Mouse (Mus musculus): ENCODE results near the gene Kcnq1. TPM values are rescaled to one million over a fixed set of nuclear protein-coding genes. Genes with fewer than 3 reads are reported as not detected.

Gene Kcnq1
- polyA plus RNA-seq, 1 experiment from 2014 or later, result 0.05 TPM

GRCm38 (mm10) chr7:143123876-143124669, 17.9 kb downstream of the Kcnq1 start:
- ChIA-PET POLR2A (no interaction called here), CTCF (no interaction called here)
- no peaks in the 10 kb centered on the region for H3K27me3 ChIP-seq
- in situ Hi-C loops (cut with MboI; ENCODE audit: low pct_unique_long_range_greater_than_20kb), result no loop called here
- no peak for TF ChIP-seq CTCF (IDR thresholded peaks at IDR 0.05)
- ATAC-seq (no peak), DNase-seq (ENCODE audit: low read depth, low spot score) (no peak)

- CTCF ChIA-PET, result no interaction called here
- POLR2A ChIA-PET, result no interaction called here
- TF ChIP-seq CTCF (IDR thresholded peaks at IDR 0.05), result no peak
- ATAC-seq (no peak), DNase-seq (ENCODE audit: low read depth, low spot score) (no peak)
- H3K27me3 ChIP-seq, result no peaks in the 10 kb centered on the region
- in situ Hi-C loops (cut with MboI; ENCODE audit: low pct_unique_long_range_greater_than_20kb), result no loop called here
These were observed 18.7 kb downstream of the Kcnq1 start for GRCm38 (mm10) chr7:143124902-143125301.

GRCm38 (mm10) chr7:143132815-143133214, 26.7 kb downstream of the Kcnq1 start:
- ATAC-seq (no peak), DNase-seq (ENCODE audit: low read depth, low spot score) (no peak)
- H3K27me3 ChIP-seq, result no peaks in the 10 kb centered on the region
- in situ Hi-C loops (cut with MboI; ENCODE audit: low pct_unique_long_range_greater_than_20kb), result no loop called here
- POLR2A ChIA-PET, result no interaction called here
- CTCF ChIA-PET, result no interaction called here
- TF ChIP-seq CTCF (IDR thresholded peaks at IDR 0.05), result no peak

GRCm38 (mm10) chr7:143136125-143136524, 30.0 kb downstream of the Kcnq1 start:
- DNase-seq (ENCODE audit: low read depth, low spot score), result no peak

GRCm38 (mm10) chr7:143136561-143136960, 30.4 kb downstream of the Kcnq1 start:
- in situ Hi-C loops (cut with MboI; ENCODE audit: low pct_unique_long_range_greater_than_20kb), result no loop called here
- ATAC-seq (no peak), DNase-seq (ENCODE audit: low read depth, low spot score) (no peak)
- POLR2A ChIA-PET, result no interaction called here
- no peaks in the 10 kb centered on the region for H3K27me3 ChIP-seq
- no peak for TF ChIP-seq CTCF (IDR thresholded peaks at IDR 0.05)
- CTCF ChIA-PET, result interaction anchor here (0.9 kb wide), 1 partner anchor 15 kb away, joined by 3 read pairs; no protein-coding TSS in a partner anchor

More at GRCm38 (mm10) chr7:143136125-143136524, 30.0 kb downstream of the Kcnq1 start:
- in situ Hi-C loops (cut with MboI; ENCODE audit: low pct_unique_long_range_greater_than_20kb), result no loop called here
- CTCF ChIA-PET, result interaction anchor here (0.9 kb wide), 1 partner anchor 15 kb away, joined by 3 read pairs; no protein-coding TSS in a partner anchor
- no peaks in the 10 kb centered on the region for H3K27me3 ChIP-seq
- POLR2A ChIA-PET, result no interaction called here
- no peak for ATAC-seq
- TF ChIP-seq CTCF (IDR thresholded peaks at IDR 0.05), result no peak

- peak; percentile 77 for TF ChIP-seq CTCF (IDR thresholded peaks at IDR 0.05)
- no peaks in the 10 kb centered on the region for H3K27me3 ChIP-seq
- POLR2A ChIA-PET, result no interaction called here
- in situ Hi-C loops (cut with MboI; ENCODE audit: low pct_unique_long_range_greater_than_20kb), result no loop called here
- DNase-seq (ENCODE audit: low read depth, low spot score), result no peak
- CTCF ChIA-PET, result interaction anchor here (0.9 to 1.9 kb wide), 12 partner anchors 10 to 328 kb away, joined by 3 to 10 read pairs (median 3); partner anchors contain the start of gene Trpm5
- no peak for ATAC-seq
These were observed 32.6 kb downstream of the Kcnq1 start for GRCm38 (mm10) chr7:143138789-143139188.

GRCm38 (mm10) chr7:143139932-143140331, 33.8 kb downstream of the Kcnq1 start:
- ChIA-PET POLR2A (no interaction called here), CTCF (interaction anchor here (1.4 to 1.9 kb wide), 3 partner anchors 11 to 132 kb away, joined by 3 to 10 read pairs (median 5); no protein-coding TSS in a partner anchor)
- DNase-seq (ENCODE audit: low read depth, low spot score), result no peak
- TF ChIP-seq CTCF (IDR thresholded peaks at IDR 0.05), result no peak
- no peaks in the 10 kb centered on the region for H3K27me3 ChIP-seq
- in situ Hi-C loops (cut with MboI; ENCODE audit: low pct_unique_long_range_greater_than_20kb), result no loop called here
- no peak for ATAC-seq

- no peaks in the 10 kb centered on the region for H3K27me3 ChIP-seq
- TF ChIP-seq CTCF (IDR thresholded peaks at IDR 0.05), result no peak
- CTCF ChIA-PET, result no interaction called here
- in situ Hi-C loops (cut with MboI; ENCODE audit: low pct_unique_long_range_greater_than_20kb), result no loop called here
- POLR2A ChIA-PET, result no interaction called here
- no peak for ATAC-seq
- DNase-seq (ENCODE audit: low read depth, low spot score), result no peak
These were observed 36.5 kb downstream of the Kcnq1 start for GRCm38 (mm10) chr7:143142680-143143079.

GRCm38 (mm10) chr7:143147015-143147414, 40.9 kb downstream of the Kcnq1 start:
- H3K27me3 ChIP-seq, result no peaks in the 10 kb centered on the region
- DNase-seq (ENCODE audit: low read depth, low spot score), result no peak
- in situ Hi-C loops (cut with MboI; ENCODE audit: low pct_unique_long_range_greater_than_20kb), result loop anchor here (5.0 kb wide), 1 partner anchor 50 kb away; no protein-coding TSS in a partner anchor
- ChIA-PET CTCF (interaction anchor here (0.8 kb wide), 1 partner anchor 320 kb away, joined by 3 read pairs; no protein-coding TSS in a partner anchor), POLR2A (no interaction called here)
- TF ChIP-seq CTCF (IDR thresholded peaks at IDR 0.05), result no peak
- no peak for ATAC-seq

GRCm38 (mm10) chr7:143151171-143151570, 45.0 kb downstream of the Kcnq1 start:
- ChIA-PET POLR2A (interaction anchor here (0.6 kb wide), 1 partner anchor 10 kb away, joined by 3 read pairs; no protein-coding TSS in a partner anchor), CTCF (interaction anchor here (0.7 to 9.8 kb wide), 15 partner anchors 10 to 355 kb away, joined by 3 to 209 read pairs (median 3); partner anchors contain the start of genes Slc22a18 and Trpm5)
- in situ Hi-C loops (cut with MboI; ENCODE audit: low pct_unique_long_range_greater_than_20kb), result loop anchor here (5.0 kb wide), 2 partner anchors 316 to 611 kb away; no protein-coding TSS in a partner anchor
- ATAC-seq (peak; percentile 22), DNase-seq (ENCODE audit: low read depth, low spot score) (no peak)
- TF ChIP-seq CTCF (IDR thresholded peaks at IDR 0.05), result peak; percentile 72
- H3K27me3 ChIP-seq, result no peaks in the 10 kb centered on the region

- DNase-seq (ENCODE audit: low read depth, low spot score) (no peak), ATAC-seq (no peak)
- CTCF ChIA-PET, result interaction anchor here (1.2 to 9.8 kb wide), 6 partner anchors 11 to 315 kb away, joined by 3 to 209 read pairs (median 5); partner anchors contain the start of gene Trpm5
- peak; percentile 45 for TF ChIP-seq CTCF (IDR thresholded peaks at IDR 0.05)
- no peaks in the 10 kb centered on the region for H3K27me3 ChIP-seq
- POLR2A ChIA-PET, result no interaction called here
- in situ Hi-C loops (cut with MboI; ENCODE audit: low pct_unique_long_range_greater_than_20kb), result loop anchor here (5.0 kb wide), 2 partner anchors 315 to 610 kb away; no protein-coding TSS in a partner anchor
These were observed 46.2 kb downstream of the Kcnq1 start for GRCm38 (mm10) chr7:143152350-143152749.

Data from Patski (cell line).